Mouse (Mus musculus): ENCODE results near the gene Abcc12.

The Abcc12 gene

DNA sequence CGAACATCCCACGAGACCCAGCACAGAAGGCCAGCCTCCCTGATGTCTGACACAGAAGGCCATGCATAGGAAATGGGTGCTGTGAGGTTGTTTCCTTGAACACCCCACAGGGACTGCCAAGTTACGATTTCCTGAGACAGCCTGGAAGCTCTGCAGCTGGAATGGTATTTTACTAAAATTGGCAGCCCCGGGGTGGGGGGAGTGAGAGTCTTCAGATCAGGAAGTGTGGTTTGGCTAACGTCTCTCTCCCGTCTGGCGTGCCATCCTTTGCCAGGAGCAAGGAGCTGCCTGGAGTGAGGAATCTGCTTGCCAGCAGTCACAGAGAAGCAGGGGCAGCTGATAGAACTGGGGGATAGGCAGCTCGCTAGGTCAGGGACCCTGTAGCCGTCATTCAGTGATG, 2.4 kb downstream of the Abcc12 start:
- peak; percentile 33 for DNase-seq (ENCODE audit: low spot score)

DNA sequence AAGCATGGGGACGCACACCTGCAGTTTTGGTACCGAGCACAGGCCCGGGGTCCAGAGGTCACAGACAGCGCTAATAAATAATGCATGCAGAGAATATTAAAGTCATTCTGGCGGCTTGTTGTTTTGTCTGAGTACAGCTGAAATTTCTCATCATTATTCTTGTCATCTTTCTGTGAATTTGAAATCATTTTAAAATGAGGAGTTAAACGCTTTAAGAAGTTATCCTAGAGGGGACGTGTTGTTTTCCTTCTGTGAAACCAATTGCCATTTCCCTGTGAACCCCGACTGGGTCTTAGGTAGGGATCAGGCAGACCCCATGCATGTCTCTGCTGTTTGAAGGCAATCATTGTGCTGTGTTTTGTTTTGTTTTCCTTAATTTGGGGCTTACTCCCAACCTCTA, 2.9 kb downstream of the Abcc12 start:
- no peak for DNase-seq (ENCODE audit: low spot score)

DNA sequence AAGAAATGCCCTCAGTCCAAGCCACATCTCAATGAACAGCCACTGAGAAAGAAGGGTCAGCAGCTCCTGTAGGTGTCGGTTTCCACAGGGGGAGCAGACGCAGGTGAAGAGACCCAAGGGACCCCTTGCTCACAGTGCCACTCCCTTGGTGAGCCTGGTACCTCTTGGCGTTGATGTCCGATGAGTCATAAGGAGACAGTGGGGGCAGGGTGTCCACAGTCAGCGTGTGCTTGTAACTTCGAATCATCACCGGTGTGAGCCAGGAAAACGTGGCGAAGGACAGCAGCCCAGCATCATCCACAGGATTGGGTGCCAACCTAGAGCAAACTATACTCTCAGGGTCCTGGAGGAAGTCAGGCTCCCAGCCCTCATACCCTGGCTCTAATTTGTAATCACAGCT, 16.8 kb downstream of the Abcc12 start:
- no peak for DNase-seq (ENCODE audit: low spot score)

DNA sequence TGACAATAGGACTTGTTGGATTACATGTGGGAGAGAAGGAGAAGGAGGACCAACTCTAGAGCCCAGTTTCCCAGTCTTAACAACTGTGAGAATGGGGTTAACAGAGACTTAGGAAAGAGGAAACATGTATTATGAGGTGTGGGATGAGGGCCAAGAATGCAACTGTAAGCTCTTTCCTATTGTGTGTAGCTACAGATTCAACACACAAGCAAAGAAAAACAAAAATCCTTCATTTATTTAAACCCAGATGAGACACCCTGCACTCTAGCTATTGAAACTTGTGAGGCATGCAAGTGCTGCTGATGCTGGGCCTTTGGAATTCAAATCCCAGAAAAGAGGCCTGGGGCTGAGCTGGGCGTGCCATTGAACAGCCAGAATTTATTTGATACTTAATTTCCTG, 18.7 kb downstream of the Abcc12 start:
- peak; percentile 10 for DNase-seq (ENCODE audit: low spot score)

DNA sequence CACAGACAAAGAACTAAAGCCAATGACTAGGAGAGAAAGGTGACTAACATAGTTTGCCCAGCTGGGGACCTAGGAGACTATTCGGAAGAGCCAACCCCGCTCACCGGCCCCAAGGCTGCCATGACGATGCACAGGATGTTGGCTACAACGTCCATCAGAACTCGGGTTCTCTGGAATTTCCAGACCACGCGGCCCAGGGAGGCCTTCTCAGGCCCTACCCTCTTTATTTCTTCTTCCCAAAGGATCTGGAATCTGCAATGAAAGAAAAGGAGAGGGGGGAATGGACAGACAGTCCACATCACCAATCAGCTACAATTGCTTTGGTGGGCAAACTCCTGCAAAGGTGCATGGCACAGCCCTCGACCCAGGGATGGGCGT, 19.8 kb downstream of the Abcc12 start:
- no peak for DNase-seq (ENCODE audit: low spot score)

DNA sequence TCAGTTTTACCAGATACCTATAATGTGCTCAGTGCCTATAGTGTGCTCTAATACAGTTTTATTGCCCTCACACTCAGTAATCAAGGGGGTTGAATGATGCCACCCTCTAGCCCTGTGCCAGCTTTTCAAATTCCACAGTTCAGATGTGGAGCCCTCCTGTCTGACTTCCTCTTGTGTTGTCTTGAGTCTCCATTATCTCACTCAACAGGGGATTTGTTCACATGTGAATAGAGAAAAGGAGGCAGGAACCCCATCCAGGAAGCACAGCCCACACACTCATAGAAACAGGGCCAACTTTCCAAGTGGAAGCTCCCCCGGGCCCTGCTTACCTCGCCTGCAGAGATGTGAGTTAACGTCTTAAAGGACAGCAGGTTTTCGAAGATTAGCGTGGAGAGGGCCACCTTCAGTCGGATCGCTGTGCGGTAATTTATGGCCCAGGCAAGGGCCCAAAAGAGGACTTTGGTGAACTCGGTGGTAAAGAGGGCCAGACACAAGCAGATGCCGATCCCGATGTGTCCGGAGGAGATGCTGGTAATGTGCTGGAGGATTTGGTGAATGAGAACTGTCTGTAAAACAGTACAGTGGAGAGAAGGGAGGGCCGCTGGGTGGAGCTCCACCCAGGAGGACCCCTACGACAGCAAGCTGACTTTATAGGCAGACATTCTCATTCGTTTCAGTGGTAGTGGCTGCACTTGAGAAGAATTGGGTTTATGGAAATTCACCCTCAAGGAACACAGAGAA, 20.4 kb downstream of the Abcc12 start:
- DNase-seq (ENCODE audit: low spot score): no peak

DNA sequence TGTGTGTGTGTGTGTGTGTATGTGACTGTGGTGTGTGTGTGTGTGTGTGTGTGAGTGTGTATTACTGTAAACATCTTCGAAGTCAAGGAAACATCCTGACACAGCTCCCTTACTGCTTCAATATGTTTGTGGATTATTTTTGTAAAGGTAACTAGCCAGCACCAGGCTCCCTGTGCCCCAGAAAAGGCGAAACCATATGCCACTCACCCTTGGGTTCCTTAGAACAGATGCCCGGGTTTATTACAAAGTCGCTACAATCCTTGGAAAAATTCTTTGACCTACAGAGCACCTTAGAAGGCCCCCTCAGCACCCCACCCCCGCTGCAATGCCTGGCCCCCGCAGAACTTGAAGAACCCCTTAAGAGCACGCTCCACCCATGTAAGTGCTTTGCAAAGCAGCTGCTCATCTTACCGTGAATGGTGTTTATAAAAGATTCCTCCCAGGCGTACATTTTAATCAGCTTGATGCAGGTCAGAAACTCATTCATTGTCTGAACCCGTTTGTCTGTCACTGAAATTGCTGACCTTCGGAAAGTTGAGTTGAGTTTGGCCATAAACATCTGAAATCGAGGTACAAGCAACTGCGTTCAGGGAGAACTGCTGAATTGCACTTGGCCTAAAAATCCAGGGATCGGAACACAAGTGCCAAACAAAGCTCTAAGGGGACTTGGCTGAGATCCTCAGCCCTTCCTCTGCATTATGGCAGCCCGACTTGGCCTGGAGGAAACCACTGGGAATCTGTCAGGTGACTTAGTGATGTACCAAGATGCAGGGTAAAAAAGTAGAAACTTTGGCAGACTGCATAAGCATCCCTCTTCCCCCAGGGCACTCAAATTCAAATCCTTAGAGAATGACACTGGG, 23.1 kb downstream of the Abcc12 start:
- no peak for DNase-seq (ENCODE audit: low spot score)

DNA sequence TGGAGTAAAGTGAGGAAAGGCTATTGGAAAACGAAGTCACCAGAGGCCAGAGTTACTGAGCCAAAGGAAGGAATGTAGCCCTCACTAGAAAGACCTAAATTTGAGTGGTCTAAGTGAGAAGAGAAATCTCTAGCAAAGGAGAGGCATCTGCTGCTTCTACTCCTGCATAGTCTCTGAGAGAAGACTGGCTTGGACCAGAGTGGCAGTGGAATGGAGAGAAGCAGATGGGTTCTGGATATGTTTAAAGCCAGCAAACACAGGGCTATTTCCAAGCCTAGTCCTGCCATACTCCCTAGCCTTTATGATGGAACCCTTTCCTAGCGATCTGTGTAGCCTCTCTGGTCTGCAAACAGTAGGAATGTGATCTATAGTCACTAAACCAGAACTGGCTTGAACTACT, 24.9 kb downstream of the Abcc12 start:
- no peak for DNase-seq (ENCODE audit: low spot score)

DNA sequence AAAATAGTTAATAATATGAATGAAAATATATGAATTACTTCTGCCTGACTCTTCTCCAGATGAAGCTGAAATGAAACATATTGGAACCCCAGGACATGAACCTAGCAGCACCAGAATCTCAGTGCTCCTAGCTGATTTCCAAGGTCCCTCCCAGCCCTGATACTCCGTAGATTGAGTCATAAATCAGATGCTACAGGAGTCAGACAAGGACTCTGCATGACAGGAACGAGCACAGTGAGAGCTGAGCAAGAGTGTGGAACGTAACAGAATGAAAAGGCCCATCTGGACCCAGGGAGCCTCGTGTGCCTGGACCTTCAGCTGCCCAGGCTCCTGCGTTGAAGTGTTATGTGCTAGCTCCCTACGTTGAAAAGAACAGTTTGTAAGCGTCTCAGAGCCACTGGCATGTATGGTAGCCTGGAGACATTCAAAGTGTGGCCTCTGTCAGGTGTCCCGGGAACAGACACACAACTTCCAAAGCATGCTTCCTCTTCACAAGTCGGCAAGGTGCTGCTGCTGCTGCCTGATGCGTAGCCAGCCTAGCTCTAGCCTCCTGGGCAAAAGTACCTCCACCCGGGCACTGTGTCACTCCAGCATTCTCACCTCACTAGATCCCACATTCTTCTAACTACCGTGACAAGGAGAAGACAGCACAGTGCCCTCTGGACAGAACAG, 26.1 kb downstream of the Abcc12 start:
- no peak for DNase-seq (ENCODE audit: low spot score)

DNA sequence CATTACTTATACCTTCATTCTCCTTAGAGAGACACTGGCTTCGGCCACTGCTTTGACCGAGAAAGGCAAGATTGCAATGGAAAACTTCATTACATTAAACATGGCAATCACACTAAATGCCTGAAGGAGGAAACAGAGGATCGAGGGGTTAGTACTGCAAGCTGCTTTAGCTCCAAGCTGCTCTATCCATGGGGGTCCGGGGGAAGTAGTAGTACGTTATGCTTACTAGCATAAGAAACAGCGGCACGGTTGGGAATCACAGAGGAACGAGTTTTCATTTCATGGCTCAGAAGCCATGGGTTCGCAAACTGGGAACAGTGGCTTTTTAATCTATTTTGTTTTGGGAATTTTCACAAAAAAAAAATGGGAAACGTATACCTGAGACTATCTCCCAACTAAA, 30.0 kb downstream of the Abcc12 start:
- DNase-seq (ENCODE audit: low spot score): no peak

DNA sequence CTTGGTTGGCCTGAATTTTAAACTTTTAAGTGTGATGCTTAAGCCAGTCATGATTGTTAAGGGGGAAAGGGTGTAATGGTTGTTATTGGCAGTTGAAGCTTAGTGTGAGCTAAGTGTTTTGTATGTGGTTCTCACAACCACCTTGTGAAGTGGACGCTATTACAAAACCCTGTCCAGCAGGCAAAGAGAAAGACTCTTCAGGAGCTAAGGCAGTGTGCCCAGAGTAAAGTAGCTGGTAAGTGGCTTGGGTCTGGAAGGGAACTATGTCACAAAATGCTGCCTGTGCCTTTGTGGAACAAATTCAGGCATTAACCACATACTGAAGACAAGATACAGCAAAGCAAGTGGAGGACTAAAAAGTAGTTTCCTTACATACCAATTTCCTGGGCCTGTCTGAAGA, 34.5 kb downstream of the Abcc12 start:
- DNase-seq (ENCODE audit: low spot score): no peak

DNA sequence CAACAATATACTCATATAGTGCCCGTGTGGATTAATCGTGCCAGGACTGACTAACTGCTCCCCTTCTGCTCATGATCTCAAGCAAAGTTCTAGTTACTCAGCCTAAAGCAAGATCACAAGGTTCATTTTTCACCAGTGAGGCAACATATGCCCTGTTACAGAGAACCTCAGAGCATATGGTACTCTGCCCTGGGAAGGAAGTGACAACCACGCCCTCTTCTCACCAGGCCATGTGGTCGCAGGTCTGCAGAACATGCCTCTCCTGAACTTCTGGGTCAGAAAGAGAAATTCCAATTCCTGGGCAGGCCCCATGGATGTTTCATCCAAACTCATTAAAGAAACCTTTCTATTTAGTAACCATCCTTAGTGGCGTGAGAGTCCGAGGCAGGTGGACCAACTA, 39.6 kb downstream of the Abcc12 start:
- DNase-seq (ENCODE audit: low spot score): no peak

DNA sequence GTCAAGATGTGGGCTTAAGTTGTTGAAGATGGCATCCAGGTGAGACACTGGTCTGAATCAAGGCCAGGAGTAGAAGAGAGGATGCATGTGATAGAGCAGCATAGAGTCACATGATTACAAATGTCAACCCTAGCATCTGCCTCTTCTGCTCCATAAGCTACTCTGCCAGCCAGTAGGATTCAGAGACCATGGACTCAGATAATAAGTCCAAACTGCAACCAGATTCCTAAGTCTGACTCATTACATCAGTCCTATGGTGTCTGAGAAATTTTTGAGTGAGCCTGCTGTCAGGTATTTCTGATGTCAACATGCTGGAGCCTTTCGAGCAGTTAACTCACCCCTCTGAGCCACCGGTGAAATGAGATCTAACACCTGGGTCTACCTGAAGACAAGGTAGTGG, 40.1 kb downstream of the Abcc12 start:
- no peak for DNase-seq (ENCODE audit: low spot score)

DNA sequence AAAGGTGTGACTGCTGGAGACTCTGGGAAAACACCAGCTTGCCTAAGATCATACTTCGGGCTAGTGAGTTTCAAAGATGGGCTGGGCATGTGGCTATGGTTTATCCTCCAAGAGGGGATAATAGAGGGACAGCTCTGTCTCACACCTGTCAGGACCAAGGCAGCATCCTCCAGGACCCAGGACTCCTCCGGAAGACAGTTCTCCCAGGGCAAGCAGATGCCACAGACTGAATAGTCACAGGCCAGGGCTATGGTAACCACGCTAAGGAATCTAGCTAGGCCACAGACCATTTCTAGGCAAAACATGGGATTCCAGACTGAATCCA, 43.9 kb downstream of the Abcc12 start:
- no peak for DNase-seq (ENCODE audit: low spot score)

DNA sequence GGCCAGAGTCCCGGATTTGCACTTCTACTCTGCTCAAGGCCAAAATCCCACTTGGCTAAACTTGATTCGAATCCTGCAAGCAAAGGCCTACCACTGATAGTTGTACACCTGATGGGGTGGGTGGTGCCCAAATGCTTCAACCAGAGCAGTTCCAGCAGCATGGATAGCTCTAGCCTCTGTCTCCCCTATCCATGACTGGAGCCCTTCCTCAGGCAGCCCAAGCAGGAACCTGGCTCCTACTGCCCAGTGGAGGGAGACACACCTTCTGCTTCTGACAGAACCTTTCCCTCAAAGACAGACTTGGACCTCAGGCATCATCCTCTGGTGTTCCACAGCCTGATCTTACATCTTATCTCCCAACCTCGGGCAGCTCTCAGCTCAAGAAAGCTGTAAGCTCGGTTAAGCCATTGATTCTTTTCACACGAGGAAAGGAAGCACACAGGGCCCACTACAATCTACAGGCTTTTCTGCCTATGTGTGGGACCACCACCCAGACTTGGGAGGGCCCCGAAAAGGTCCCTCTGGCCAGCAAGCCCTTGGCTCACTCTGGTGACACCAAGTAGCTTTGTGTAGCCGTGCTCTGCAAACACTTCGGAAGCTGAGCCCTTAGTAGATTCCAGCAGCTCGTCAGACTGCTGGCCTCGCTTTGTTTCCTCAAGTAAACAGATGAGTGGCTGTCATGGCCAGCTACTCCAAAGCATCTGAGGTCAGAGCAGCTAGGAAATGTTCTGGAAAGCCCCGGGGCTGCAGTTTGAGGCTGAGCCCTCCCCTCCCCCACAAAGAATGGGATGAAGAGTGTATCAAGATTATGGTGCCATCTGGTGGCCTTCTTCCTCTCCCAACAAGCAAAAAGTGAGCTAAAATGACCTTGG, 44.5 kb downstream of the Abcc12 start:
- peak; percentile 77 for DNase-seq (ENCODE audit: low spot score)

DNA sequence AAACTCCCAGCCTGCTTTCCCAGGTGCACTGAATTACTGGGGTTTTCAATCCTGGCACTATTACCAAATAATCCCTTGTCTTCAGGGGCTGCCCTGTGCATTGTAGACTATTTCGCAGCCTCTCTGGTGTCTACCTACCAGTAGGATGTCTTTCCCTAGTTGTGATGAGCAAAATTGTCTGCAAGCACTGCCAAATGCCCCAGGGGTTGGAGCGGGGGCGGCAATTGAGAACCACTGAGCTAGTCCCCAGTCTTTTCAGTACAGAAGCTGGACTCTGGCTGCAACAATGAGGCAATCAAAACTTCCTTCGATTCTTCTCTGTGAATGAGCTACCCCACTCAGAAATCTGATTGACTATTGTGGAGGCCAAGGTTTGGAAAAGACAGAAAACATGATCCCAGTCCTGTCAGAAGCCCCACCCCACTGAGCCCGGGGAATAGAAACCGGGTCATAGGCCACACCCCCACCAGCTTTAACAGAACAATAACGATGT, 45.4 kb downstream of the Abcc12 start:
- no peak for DNase-seq (ENCODE audit: low spot score)

DNA sequence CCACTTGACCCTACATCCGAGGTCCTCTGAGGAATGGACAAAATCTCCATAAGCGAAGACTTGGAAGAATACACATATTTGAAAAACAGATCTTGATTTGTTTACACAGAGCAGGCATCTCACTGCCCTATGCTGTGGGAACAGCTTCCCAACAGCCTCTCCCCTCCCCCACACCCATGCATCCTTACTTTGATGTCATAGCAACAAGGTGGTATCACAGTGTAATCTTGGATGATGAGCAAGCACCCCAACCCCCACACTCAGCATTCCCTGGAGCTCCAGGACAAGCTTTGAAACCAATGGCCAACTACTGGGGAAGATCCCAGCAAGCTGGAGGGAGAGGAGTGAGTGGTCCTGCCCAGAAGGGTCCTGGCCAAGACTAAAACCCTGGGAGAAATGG, 50.8 kb downstream of the Abcc12 start:
- no peak for DNase-seq (ENCODE audit: low spot score)

DNA sequence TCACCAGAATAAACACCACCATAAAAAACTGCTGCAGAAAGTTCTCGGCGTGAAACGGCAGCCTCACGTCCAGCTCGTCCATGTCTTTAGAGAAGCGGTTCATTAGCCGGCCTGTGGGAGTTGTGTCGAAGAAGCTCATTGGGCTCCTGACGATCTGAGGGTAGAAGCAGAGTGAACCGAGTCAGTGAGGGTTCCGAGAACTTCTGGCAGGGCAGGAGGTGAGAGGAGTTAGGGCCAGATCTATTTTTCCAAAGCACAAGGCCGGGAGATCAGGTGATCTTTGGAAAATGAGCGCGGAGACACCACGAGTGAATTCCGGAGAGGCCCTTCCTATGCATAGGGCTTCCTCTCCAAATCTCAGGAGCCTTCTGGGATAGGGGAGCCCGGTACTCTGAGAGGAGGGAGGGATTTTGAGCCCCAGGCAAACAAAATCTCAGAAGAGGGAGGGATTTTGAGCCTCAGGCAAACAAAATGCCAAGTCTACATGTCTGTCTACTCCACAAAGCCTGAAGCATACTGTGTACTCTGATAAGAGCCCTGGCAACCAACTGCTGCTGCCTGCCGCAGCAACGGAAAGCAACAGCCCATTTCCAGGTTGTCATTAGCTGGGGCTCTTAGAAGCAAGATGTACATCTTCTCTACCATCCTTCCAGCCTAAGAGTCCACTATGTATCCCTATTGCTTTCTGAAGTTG, 53.0 kb downstream of the Abcc12 start:
- DNase-seq (ENCODE audit: low spot score): no peak

DNA sequence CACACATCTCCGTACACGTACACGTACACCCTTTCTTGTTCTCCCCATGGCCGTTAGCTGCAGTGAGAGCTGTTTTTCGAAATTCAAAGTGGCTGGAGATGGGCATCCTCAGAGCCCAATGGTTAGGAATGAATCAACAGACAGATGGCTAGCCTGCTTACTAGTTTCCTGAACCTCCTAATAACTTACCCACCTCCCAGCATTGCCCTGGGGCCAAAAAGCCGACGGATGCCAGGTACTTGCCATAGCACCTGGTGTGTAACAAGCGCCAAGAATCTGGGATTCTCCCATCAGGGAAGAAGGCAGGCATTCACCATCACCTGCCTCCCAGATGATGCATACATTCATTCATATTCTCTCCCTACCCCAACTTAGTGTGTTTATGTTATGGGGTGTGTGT, 53.7 kb downstream of the Abcc12 start:
- DNase-seq (ENCODE audit: low spot score): no peak

DNA sequence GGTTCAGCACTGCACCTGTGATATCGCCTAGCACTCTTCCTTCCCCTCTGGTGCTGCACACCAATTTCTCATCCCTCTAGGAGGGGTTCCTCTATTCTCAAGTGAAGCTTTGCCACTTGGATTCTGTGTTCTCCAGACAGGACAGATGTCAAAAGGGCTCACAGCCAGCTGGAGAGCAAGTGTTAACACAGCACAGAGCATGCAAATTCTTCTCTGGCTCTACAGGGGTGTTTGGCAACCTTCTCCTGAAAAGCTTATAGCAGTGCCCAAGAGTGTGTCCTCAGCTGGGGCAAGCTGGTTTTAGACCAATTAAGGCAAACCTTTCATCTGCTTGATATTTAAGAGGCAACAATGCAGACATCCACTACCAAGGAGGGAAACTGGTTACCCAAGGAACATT, 66.3 kb downstream of the Abcc12 start:
- peak; percentile 13 for DNase-seq (ENCODE audit: low spot score)

DNA sequence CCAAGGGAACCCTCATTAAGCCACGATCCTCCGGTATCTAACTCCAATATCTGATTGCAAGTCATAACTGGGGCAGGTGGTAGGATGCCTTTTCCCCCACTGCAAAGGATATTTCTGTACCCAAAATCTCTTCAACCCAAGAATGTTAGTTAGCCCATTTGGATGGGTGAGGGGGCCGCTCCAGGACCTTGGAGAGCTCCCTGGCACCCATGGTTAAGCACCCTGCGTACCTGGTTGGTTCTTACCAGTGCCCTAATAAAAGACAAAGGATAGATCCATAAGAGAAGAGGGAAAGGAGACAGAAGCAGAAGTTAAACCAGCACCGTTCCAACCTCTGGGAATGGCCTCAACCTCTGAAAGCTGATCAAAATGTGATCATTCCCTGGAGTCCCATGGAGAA, 67.6 kb downstream of the Abcc12 start:
- no peak for DNase-seq (ENCODE audit: low spot score)
